Mouse (Mus musculus) forebrain, embryonic 13.5 days (tissue): ENCODE results near the gene Rspry1. TPM values are rescaled to one million over a fixed set of nuclear protein-coding genes. Genes with fewer than 3 reads are reported as not detected.

Experiments
- ATAC-seq: fragments of 200-750 bp; cut with Nextera tagmentation; 2 replicates; pipeline ENCODE4 v1.8.0; 2017
- H3K27ac ChIP-seq: fragments of 300-500 bp; sonication (generic); 2 replicates; pipeline ENCODE4 v1.5.1; 2015; ENCODE audit warnings: inconsistent platforms, mild to moderate bottlenecking, moderate library complexity
- H3K27me3 ChIP-seq: fragments of 300-500 bp; sonication (generic); 2 replicates; pipeline ENCODE4 v1.6.1; 2015; ENCODE audit warnings: mild to moderate bottlenecking, inconsistent platforms
- H3K36me3 ChIP-seq: fragments of 300-500 bp; sonication (generic); 2 replicates; pipeline ENCODE4 v1.6.1; 2015; ENCODE audit warnings: mild to moderate bottlenecking, inconsistent platforms; ENCODE audit not compliant: poor library complexity, severe bottlenecking
- H3K4me1 ChIP-seq: fragments of 300-500 bp; sonication (generic); 2 replicates; pipeline ENCODE4 v1.6.1; 2015; ENCODE audit warnings: inconsistent platforms
- H3K4me2 ChIP-seq: fragments of 300-500 bp; sonication (generic); 2 replicates; pipeline ENCODE4 v1.6.1; 2015; ENCODE audit warnings: inconsistent platforms, mild to moderate bottlenecking, moderate library complexity
- H3K4me3 ChIP-seq: fragments of 300-500 bp; sonication (generic); 2 replicates; pipeline ENCODE4 v1.5.1; 2015; ENCODE audit warnings: mild to moderate bottlenecking, inconsistent platforms
- H3K9ac ChIP-seq: fragments of 300-500 bp; sonication (generic); 2 replicates; pipeline ENCODE4 v1.6.1; 2015; ENCODE audit warnings: mild to moderate bottlenecking, inconsistent platforms
- H3K9me3 ChIP-seq: fragments of 300-500 bp; sonication (generic); replicated peaks from 2 replicates; pipeline ENCODE4 v1.6.1; 2016; ENCODE audit warnings: inconsistent platforms
- WGBS: fragments of 180-500 bp; shearing (Covaris S2); methylation state at CpG from one replicate; pipeline ENCODE4 v1.1.7; 2015; 5-methylcytosine and 5-hydroxymethylcytosine counted together
- polyA plus RNA-seq: library from polyadenylated mRNA; unstranded; fragments of >200 nt; fragmentation: Nextera tagmentation; extraction: Ambion mirVana; gene quantifications from 2 replicates; pipeline ENCODE4 v1.2.1, GENCODE M21; 2015

Gene Rspry1
- 48.1 and 54.3 TPM in 2 replicates for polyA plus RNA-seq

GRCm38 (mm10) chr8:94601607-94602385, at the start of gene Rspry1, which contains the start of gene Fam192a:
TSS of gene Rspry1 (plus strand) at chr8:94601937.
TSS of gene Fam192a (minus strand) at chr8:94601997.
- under 1% methylated on average over 51 of the region's 55 CpGs for WGBS
- peaks cover 36% of the 10 kb centered on the region for H3K4me1 ChIP-seq
- ATAC-seq, result peak; percentile 100
- peak within 1 kb of the TSS; percentile 84 for H3K27ac ChIP-seq
- peak within 1 kb of the TSS; percentile 93 for H3K4me3 ChIP-seq
- H3K4me2 ChIP-seq, result peak within 1 kb of the TSS; percentile 94
- no peaks in the 10 kb centered on the region for H3K9me3 ChIP-seq
- peak within 1 kb of the TSS; percentile 94 for H3K9ac ChIP-seq
- H3K27me3 ChIP-seq, result no peaks in the 10 kb centered on the region
- no peaks in the 10 kb centered on the region for H3K36me3 ChIP-seq

- peak overlapping the region; percentile 88 for H3K27ac ChIP-seq
Observed at GRCm38 (mm10) chr8:94552696-94553095, 49.0 kb upstream of the Rspry1 start.

GRCm38 (mm10) chr8:94557281-94557680, 44.5 kb upstream of the Rspry1 start:
- Histone ChIP-seq H3K27ac (no peak overlapping the region), H3K36me3 (no peaks in the 10 kb centered on the region), H3K27me3 (no peaks in the 10 kb centered on the region), H3K9ac (no peak overlapping the region), H3K9me3 (no peaks in the 10 kb centered on the region), H3K4me2 (no peak overlapping the region), H3K4me3 (no peak overlapping the region), H3K4me1 (peaks cover 20% of the 10 kb centered on the region)
- ATAC-seq, result no peak
- WGBS, result 76% methylated on average over 3 of the region's 3 CpGs

More at GRCm38 (mm10) chr8:94552696-94553095, 49.0 kb upstream of the Rspry1 start:
- Histone ChIP-seq H3K4me3 (no peak overlapping the region), H3K9ac (no peak overlapping the region), H3K4me1 (peaks cover 39% of the 10 kb centered on the region), H3K36me3 (no peaks in the 10 kb centered on the region), H3K27me3 (no peaks in the 10 kb centered on the region), H3K4me2 (no peak overlapping the region), H3K9me3 (no peaks in the 10 kb centered on the region)
- WGBS, result 84% methylated on average over 2 of the region's 2 CpGs
- no peak for ATAC-seq

- Histone ChIP-seq H3K36me3 (no peaks in the 10 kb centered on the region), H3K27me3 (no peaks in the 10 kb centered on the region), H3K9ac (peak overlapping the region; percentile 21; the same call in 1 of the 2 replicates), H3K4me3 (no peak overlapping the region), H3K4me2 (no peak overlapping the region), H3K9me3 (no peaks in the 10 kb centered on the region), H3K4me1 (peaks cover 19% of the 10 kb centered on the region), H3K27ac (no peak overlapping the region)
- WGBS, result 27% methylated on average over 5 of the region's 5 CpGs
- ATAC-seq, result peak; percentile 76
Observed at GRCm38 (mm10) chr8:94561256-94561655, 40.5 kb upstream of the Rspry1 start.

- no peak for ATAC-seq
- Histone ChIP-seq H3K4me2 (no peak overlapping the region), H3K27ac (no peak overlapping the region), H3K27me3 (no peaks in the 10 kb centered on the region), H3K9ac (no peak overlapping the region), H3K36me3 (no peaks in the 10 kb centered on the region), H3K9me3 (no peaks in the 10 kb centered on the region), H3K4me1 (peaks cover 41% of the 10 kb centered on the region), H3K4me3 (no peak overlapping the region)
Observed at GRCm38 (mm10) chr8:94564421-94564820, 37.3 kb upstream of the Rspry1 start.

GRCm38 (mm10) chr8:94566033-94566432, 35.7 kb upstream of the Rspry1 start:
- Histone ChIP-seq H3K4me2 (no peak overlapping the region), H3K4me3 (no peak overlapping the region), H3K27me3 (no peaks in the 10 kb centered on the region), H3K9ac (no peak overlapping the region), H3K4me1 (peaks cover 35% of the 10 kb centered on the region), H3K9me3 (no peaks in the 10 kb centered on the region), H3K27ac (peak overlapping the region; percentile 82), H3K36me3 (0 out of 2 replicates have a peak, but pooled peaks cover 3% of the 10 kb centered on the region)
- WGBS, result 75% methylated on average over 6 of the region's 6 CpGs
- ATAC-seq, result no peak

- no peaks in the 10 kb centered on the region for H3K27me3 ChIP-seq
- ATAC-seq, result peak; percentile 53
- no peak overlapping the region for H3K4me3 ChIP-seq
- peak overlapping the region; percentile 36 for H3K9ac ChIP-seq
- H3K4me2 ChIP-seq, result peak overlapping the region; percentile 41
- WGBS, result 42% methylated on average over 15 of the region's 15 CpGs
- H3K27ac ChIP-seq, result peak overlapping the region; percentile 82
- no peaks in the 10 kb centered on the region for H3K9me3 ChIP-seq
- H3K4me1 ChIP-seq, result peaks cover 30% of the 10 kb centered on the region
- 0 out of 2 replicates have a peak, but pooled peaks cover 7% of the 10 kb centered on the region for H3K36me3 ChIP-seq
Observed at GRCm38 (mm10) chr8:94566446-94567158, 35.1 kb upstream of the Rspry1 start.

- no peak overlapping the region for H3K4me3 ChIP-seq
- 38% methylated on average over 8 of the region's 8 CpGs for WGBS
- no peaks in the 10 kb centered on the region for H3K27me3 ChIP-seq
- peaks cover 14% of the 10 kb centered on the region; the same call in 1 of the 2 replicates for H3K36me3 ChIP-seq
- H3K9ac ChIP-seq, result peak overlapping the region; percentile 36
- no peaks in the 10 kb centered on the region for H3K9me3 ChIP-seq
- peak overlapping the region; percentile 41 for H3K4me2 ChIP-seq
- H3K4me1 ChIP-seq, result peaks cover 28% of the 10 kb centered on the region
- peak; percentile 93 for ATAC-seq
- peak overlapping the region; percentile 82 for H3K27ac ChIP-seq
Observed at GRCm38 (mm10) chr8:94567159-94567849, 34.4 kb upstream of the Rspry1 start.

- Histone ChIP-seq H3K9me3 (no peaks in the 10 kb centered on the region), H3K36me3 (peaks cover 17% of the 10 kb centered on the region; the same call in 1 of the 2 replicates), H3K4me2 (no peak overlapping the region), H3K27me3 (no peaks in the 10 kb centered on the region), H3K9ac (no peak overlapping the region), H3K27ac (peak overlapping the region; percentile 0; the same call in 1 of the 2 replicates), H3K4me1 (peaks cover 28% of the 10 kb centered on the region), H3K4me3 (no peak overlapping the region)
- ATAC-seq, result no peak
- 90% methylated on average over 8 of the region's 8 CpGs for WGBS
Observed at GRCm38 (mm10) chr8:94568098-94568497, 33.6 kb upstream of the Rspry1 start.

- H3K9me3 ChIP-seq, result no peaks in the 10 kb centered on the region
- no peaks in the 10 kb centered on the region for H3K27me3 ChIP-seq
- H3K36me3 ChIP-seq, result peaks cover 29% of the 10 kb centered on the region
- H3K4me3 ChIP-seq, result no peak overlapping the region
- ATAC-seq, result no peak
- 50% methylated on average over 1 of the region's 1 CpGs for WGBS
- peaks cover 28% of the 10 kb centered on the region for H3K4me1 ChIP-seq
- no peak overlapping the region for H3K4me2 ChIP-seq
- H3K27ac ChIP-seq, result 0 out of 2 replicates have a peak overlapping the region, but pooled peaks have one; percentile 7
- H3K9ac ChIP-seq, result no peak overlapping the region
Observed at GRCm38 (mm10) chr8:94569419-94569818, 32.3 kb upstream of the Rspry1 start.

- Histone ChIP-seq H3K4me3 (no peak overlapping the region), H3K36me3 (peaks cover 53% of the 10 kb centered on the region), H3K27ac (no peak overlapping the region), H3K4me1 (peaks cover 15% of the 10 kb centered on the region), H3K9ac (no peak overlapping the region), H3K4me2 (no peak overlapping the region), H3K9me3 (no peaks in the 10 kb centered on the region), H3K27me3 (no peaks in the 10 kb centered on the region)
- ATAC-seq, result no peak
- WGBS, result 81% methylated on average over 2 of the region's 2 CpGs
Observed at GRCm38 (mm10) chr8:94571896-94572295, 29.8 kb upstream of the Rspry1 start.
